Mouse (Mus musculus): ENCODE data around the gene Rnf213.
"Not testable (repeated sequence)": the region's sequence is repeated elsewhere in the genome, so short reads cannot be mapped to it uniquely, and the experiment has no call there.

The Rnf213 gene

DNA sequence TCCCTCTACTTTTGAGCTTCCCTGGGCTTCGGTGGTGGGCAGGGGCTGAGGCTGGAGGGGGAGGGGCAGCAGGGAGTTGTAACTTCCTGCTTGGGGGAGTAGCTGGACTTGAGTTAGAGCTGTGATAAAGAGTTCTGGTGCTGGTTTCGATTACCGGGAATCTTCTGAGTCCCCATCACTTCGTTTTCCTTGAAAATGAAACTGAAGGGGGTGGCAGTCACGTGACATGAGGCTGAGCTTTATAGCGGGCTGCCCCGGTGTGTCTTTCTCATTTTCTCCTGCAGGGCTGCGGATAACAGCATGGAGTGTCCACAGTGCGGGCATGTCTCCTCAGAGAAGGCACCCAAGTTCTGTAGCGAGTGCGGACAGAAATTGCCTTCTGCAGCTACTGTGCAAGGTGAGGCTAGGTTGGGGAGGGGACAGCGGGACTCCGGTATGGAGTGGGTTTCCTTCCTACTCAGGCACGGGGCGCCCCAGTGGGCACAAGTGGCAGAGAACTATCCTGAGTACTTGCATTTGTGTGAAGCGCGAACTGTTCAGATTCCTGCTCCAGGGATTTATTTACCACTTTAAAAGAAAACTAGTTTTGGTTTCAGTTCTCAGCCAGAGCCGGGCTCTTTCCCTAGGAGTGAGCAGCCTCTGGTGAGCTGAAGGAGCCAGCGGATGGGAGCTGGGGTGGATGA, at the start of gene Rnf213:
Gene Rnf213, plus strand, starts transcription at position 301 of the 683 bp plus-strand sequence.
- DNase-seq, result peak; percentile 66

DNA sequence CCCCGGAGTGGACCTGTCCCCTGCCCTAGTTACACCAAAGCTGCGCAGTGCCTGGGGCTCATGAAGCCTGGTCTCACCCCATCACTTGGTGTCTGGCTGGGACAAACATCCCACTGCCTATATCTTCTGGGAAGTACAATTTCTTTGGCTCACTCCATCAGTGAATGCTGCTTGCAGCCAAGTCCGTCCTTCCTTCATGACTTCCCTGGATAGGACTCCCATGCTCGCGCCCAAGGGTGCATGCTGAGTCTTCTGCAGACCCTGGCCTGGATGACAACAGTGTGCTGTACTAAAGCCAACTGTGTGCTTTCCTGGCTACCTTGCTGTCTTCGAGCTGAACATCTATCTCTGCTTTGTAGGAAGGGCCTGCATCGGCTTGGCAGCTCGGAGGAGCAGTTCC, 48.7 kb upstream of the Rnf213 start:
- DNase-seq, result no peak

DNA sequence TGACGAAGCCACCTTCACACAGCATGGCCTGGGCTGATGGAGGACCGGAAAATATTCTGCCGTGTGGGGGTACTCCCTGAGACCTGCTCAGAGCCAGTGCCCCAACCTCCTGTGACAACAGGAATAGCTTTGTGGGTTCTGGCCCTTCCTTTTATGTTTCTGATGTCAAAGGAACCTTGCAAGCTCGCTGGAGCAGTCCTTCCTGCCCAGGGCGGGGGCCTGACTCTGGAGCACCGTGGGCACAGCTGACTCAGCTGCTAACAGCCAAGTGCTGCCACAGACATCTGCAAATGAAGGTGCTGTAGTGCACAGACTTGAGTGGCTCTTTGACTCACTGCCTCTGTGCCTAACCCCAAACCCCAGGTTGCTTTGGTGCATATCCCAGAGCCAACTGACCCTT, 48.0 kb upstream of the Rnf213 start:
- DNase-seq, result no peak

DNA sequence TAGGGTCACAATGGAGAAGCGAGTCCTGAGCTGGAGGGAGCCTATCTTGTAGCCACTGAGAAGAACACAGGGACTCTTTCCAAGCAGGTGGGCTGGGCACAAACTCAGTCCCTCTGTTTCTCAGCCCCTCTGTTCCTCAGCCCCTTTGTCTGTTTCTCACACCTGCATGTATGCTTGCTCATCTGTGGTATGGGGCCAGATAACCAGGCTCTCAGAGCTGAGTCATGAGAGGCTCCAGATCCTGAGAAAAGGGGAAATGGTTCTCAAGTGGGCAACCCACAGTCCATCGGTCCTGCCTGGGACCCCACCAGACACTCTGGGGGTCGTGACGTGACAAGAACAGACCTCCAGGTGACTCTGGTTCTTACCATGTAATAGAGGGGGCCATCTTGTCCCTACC, 45.8 kb upstream of the Rnf213 start:
- no peak for DNase-seq

DNA sequence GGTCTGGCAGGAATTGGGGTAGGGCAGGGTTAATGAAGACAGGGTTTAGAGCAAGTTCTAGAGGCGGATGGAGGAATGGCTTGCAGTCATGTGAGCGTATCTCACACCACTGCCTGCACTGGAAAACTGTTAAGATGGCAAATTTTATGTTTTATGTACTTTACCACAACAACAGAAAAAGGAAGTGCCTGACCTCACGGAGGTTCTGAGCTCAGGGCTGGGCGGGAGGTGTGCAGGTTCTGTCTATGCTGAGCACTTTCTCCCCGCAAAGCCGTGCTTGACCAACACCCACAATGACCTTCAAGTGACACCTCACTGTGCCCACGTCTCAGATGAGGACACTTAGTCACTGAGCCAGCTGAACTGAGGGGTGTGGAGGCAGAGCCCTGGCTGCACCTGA, 40.8 kb upstream of the Rnf213 start:
- DNase-seq, result no peak

DNA sequence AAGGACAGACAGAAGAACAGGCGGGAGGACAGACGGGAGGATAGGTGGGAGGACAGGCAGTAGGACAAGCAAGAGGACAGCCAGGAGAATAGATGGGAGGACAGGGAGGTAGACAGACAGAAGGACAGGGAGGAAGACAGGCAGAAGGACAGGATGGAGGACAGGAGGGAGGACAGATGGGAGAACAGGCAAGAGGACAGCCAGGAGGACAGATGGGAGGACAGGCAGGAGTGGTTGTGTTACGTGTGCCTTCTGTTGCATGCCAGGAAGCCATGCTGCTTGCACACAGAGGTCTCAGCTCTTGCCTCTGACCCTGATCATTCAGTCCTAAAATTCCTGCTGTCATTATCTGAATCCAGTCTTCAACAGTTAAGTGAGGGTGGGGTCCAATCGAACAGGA, 39.0 kb upstream of the Rnf213 start:
- no peak for DNase-seq

DNA sequence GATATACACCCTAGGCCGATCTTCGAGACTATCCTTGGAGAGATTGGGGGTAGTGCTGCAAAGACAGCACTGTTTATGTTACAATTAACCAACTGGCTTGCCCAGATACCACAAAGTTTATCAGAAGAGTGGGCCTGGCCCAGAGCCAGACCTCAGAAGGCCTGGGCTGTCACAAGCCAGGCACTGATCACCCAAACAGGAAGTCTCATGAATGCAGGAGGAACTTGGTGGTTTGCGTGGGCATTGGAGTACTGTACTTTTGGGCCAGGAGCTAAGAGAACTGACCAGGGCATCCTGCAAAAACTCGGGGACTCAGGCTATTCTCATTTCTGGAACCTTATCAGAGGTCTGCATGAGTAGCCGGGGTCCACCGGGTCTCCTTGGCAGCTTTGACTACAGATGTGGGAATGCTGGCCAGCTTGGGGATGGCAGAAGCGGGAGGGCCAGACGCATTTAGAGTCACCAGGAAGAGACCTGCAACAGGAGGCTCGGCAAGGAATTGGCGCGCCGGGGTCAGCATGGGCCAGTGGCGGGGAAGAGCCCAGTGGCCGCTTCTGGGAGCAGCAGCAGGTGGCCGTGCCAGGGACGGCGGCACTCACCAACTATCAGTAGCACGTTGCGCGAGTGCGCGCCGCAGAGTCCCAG, 38.0 kb upstream of the Rnf213 start:
- peak; percentile 72 for DNase-seq

DNA sequence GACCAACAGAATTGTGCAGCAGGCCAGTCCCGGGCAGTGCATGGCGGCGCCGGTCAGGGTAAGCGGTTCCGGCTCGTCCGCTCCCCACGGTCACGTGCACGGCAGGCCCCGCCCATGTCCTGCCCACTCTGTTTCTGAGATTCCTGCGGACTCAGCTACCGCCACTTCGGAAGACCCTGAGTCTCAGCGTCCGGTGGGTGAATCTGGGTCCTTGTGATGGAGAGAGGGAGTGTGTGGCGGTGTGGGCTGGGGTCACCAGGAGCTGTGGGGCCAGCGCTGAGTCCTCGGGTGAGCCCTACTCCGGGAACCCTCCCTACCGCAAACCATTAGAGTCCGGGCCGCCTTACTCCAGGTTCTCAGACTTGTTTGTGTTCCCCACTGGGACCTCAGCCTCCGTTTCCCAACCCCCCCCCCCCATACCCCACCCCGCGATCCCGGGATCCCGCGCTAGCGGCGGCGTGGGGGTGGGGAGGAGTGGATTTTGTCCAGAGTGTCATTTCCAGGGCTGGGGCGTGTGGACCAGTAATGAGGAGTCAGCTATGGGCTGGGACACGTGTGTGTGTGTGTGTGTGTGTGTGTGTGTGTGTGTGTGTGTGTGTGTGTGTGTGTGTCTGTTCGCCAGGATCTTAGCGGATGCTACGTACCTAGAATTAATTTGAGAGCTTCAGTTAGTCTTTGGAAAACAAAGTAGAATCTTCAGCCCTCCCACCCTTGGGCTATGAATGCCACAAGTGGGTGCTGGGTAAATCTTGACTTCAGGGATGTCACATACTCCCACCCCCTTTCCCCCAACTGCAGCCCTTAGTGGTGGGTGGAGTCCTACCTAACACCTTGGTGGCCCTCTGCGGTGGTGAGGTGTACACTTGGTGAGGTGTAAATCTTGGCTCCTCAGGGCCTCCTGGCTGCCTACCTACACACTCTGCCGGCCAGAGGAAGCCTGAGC, 37.2 kb upstream of the Rnf213 start, which contains the start of the genes Sgsh and Slc26a11:
Gene Sgsh, minus strand, starts transcription at position 94 of the 943 bp plus-strand sequence.
Gene Slc26a11, plus strand, starts transcription at position 115 of the 943 bp plus-strand sequence.
- DNase-seq, result peak; percentile 86

DNA sequence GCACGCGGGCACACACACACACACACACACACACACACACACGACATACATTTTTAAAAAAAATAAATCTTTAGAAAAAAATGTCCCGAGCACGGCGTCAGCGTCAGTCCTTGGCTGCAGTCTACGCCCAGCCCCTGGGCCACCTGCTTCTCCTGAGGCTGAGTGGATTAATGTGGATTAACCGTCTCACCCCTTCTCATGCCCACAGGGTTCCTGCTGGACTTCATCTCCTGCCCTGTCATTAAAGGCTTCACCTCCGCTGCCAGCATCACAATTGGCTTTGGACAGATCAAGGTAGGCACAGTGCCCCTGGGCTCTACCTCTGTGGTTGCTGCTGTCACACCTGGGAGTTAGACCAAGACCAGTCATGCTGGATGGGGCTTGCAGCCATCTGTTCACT, 33.8 kb upstream of the Rnf213 start:
- DNase-seq, result no peak

DNA sequence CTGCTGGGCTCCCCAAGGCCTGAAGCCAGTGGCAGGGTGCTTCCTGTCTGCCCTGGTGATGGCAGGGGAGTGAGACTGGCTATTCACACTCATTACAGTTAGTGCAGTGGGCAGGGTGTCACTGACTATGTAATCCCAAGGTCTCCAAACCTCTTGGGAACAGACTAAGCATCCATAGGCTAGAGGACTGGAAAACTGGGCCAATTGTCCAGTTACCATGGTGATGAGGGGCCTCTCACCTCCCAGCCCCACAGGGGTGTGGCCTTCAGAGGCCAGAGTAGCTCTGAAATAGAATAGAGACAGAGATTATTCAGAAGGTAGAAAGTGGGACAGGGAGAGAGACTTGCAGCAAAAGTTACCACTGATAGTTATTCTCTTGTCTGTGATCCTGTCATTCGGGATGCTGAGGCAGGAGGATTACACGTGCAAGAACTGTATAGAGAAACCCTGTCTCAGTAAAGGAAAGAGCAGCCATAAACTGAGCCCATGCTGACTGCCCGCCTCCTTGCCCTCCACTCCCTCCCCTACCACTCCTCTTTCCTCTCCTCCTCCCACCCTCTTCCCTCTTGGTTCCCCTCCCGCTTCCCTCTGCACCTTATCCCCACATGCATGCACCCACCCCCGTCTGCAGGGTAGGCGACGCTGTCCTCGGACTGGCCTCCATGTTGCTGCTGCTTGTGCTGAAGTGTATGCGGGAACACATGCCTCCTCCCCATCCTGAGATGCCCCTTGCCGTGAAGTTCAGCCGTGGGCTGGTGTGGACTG, 29.9 kb upstream of the Rnf213 start:
- DNase-seq, result no peak

DNA sequence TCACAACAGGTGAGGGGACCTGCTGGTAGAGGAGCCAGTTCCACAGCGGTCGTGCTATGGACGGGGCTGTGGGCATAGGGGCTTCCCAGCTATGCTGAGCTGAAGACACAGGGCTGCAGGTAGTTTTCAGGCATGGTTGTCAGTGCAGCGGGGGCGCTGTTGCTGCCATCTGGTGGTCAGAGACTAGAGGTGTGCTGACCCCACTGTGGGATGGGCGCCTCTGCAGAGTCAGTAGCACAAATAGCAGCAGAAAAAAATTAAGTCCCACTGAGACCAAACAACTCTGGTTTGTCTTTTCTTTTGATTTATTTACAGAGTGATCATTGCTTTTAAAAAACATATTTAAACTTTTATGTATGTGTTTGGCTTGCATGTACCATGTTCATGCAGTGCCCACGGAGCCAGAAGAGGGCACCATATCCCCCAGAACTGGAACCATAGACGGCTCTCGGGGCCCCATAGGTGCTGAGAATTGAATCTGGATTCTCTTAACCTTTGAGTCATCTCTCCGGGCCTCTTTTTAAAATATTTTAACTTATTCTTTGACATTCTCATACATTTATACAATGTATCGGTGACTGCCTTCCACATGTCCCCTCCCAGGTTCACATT, 29.3 kb upstream of the Rnf213 start:
- DNase-seq, result peak; percentile 75

DNA sequence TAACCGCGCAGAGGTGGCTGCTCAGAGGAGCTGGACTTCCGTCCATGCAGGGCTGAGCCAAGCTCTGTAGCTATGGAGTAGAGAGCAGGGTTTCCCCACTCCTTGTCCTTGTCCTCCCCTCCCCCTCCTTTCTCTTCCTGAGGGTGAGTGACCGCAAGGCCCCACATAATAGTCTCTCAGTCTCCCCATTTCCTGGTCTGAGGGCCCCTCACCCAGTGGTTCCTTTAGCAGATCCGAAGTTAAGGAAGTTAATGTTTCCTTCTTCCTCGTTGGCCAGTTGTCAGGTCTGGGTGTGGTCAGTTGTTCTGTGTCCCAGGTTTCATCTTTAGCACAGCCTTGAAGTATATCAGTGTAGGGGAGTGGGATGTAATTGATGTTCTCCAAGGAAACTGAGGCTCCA, 17.5 kb upstream of the Rnf213 start:
- no peak for DNase-seq

DNA sequence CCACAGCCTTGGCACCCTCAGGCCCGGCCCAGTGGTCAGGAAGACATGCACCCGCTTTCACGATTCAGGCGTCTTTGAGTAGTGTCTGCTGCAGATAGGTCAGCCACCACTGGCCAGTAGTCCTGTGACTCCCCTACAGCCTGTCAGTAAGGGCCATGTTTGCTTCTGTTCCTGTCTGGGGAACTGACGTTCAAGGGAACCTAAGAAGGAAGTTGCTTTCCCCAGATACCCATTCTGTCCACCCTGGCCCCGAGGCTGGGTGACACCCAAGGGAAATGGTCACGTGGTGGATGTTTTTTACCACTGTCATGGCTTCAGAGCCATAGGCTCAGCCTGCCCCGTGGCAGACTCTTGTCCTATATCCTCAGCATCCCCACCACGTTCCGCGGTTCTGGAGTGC, 15.6 kb upstream of the Rnf213 start:
- no peak for DNase-seq

DNA sequence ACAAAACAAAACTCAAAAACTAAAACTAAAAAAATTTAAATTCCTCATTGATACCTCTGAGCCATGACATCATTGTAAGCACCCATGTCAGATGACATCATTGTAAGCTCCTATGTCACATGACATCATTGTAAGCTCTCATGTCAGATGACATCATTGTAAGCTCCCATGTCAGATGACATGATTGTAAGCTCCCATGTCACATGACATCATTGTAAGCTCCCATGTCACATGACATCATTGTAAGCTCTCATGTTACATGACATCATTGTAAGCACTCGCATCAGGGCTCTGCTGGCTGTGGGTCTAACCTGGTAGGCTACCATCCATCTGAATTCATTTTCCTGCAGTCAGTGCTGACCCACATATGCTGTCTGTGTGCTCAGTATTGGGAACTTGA, 14.3 kb upstream of the Rnf213 start:
- no peak for DNase-seq

DNA sequence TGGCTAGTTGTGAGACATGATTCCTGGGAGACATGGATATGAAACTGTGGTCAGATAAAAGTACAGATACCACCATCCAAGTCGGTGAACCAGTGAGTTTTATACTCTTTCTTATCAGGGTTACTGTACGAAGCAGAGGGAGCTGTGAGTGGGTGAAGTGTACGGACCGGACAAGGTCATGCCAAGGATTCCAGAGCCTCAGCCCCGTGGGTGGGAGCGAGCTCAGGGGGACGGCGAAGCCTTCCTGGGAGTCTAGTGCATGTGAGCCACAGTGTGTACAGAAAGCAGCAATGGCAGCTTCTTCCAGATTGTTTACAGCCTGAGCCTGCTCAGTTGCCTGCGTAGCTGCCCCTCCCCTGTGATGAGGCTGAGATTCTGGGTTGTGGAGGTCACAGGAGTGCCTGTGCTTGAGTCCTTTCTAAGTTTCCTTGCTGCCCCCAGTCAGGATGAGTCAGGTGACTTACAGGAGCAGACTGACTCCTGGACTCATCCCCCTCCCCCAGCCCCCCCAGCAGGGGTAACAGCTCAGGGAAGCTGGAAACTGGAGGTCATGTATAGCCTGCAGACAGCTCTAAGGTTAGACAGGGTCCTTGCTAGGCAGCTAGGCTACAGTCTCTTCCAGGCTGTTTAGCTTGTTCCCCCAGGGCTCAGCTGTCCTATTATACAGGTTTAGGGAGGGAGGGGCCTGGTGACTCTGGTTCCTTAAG, 11.1 kb upstream of the Rnf213 start:
- no peak for DNase-seq

DNA sequence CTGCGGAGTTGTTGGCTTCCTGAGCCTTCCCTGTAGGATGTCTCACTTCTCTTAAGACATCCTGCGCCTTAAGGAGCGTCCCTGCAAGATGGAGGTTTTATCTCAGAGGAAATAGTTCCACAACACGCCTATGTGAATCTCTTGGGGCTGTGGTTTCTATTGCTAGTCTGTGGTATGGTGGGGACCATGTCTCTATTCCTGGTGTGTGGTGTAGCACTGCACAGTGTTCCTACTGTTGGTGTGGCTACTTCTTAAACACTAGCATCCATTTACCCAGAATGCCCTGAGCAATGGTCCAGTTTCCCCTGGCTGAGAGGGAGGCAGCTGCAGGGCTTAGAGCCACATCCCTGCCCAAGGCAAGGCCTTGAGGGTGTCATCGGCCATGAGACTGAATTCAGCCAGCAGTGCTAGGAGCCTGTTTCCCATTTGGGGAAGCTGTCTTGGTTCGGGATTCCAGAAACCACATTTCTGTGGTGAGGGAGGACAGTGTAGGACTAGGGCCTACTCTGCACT, 10.5 kb upstream of the Rnf213 start:
- no peak for DNase-seq

DNA sequence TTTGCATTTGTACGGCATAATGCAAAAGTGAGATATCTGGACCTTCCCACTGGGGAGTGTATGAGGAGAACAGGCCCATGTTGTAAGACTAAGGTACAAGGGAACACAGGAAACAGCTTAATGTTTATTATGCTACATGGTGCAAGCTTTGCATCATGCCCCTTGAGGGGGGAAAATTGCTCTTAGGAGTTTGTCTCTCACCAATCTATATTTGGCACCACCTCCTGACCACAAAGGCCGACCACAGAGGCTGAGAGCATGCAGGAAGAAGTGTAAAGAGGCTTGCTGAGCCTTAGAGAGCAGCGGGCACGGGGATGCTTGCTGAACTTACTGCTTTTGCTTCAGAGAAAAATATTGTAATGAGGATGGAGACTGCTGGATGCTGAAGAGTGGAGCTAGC, 8.0 kb upstream of the Rnf213 start:
- DNase-seq, result peak; percentile 37

DNA sequence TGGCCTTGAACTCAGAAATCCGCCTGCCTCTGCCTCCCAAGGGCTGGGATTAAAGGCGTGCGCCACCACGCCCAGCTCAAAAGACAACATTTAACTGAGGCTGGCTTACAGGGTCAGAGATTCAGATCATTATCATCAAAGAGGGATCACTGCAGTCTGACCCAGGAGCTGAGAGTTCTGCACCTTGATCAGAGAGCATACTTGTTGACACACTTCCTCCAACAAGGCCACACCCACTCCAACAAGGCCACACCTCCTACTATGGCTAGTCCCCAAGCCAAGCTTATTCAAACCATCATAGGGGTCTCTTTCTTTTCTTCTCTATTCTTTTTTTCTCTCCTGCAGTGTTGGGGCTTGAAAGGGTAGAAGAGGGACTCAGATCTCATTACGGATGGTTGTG, 6.6 kb upstream of the Rnf213 start:
- no peak for DNase-seq

DNA sequence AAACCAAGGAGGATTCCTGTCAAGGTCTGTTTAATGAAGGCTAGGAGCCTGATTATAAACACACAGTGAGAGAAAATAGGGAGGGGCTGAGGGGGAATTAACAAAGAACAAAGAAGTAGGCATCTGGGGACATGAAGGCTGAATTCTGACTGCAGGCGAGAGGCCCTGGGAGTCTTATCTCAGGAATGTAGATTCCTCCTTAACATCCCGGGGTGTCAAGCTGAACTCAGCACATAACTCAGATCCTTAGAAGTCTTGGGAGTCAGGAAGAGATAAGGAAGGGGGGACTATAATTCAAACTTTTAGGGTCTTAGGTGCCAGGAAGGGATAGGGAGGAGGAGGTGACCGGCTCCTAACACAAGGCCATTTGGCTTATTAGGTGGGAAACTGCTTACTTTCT, 5.6 kb upstream of the Rnf213 start:
- DNase-seq, result not testable (repeated sequence)

DNA sequence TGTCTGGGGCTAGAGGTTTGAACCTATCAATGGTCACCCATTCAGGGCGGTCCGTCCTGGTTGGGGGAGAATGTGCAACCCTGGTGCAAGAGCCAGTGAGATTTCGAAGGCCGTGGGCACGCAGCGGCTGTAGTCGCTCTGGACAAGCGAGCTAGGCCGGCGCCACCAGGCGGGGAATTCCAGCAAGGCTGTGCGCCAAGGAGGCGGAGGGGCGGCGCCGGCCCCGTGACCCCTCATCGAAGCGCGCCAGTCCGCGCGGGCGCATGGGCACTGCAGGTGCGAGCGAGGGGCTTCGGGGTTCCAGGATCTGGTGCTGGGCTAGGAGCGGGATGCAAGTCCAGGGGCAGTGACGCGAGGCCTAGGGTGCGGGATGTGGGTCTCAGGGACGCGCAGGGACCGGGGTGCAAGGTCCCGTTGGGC, 3.0 kb upstream of the Rnf213 start:
- DNase-seq, result peak; percentile 70

Data from liver (tissue).